Mouse (Mus musculus) brain, adult 10 weeks (tissue): Measurements from ENCODE around the gene Ndufb2. TPM values are rescaled to one million over a fixed set of nuclear protein-coding genes. Genes with fewer than 3 reads are reported as not detected.

Source experiments
- polyA plus RNA-seq: library from polyadenylated mRNA; stranded (reverse); fragments of 350-450 nt; fragmentation: Illumina TruSeq; extraction: RNeasy Lipid Tissue Mini Kit (QIAGEN cat#74804); gene quantifications from one replicate; pipeline ENCODE4 v1.2.3, GENCODE M21; 2015; ENCODE audit warnings: low read depth, low replicate concordance

Ndufb2 gene
- polyA plus RNA-seq = 410 TPM

GRCm38 (mm10) chr6:39592401-39593214, at the start of gene Ndufb2:
Gene Ndufb2, plus strand, starts transcription at chr6:39592574.

GRCm38 (mm10) chr6:39557723-39558261, 34.6 kb upstream of the Ndufb2 start, which contains the start of gene Dennd2a:
Gene Dennd2a, minus strand, starts transcription at chr6:39557867.

GRCm38 (mm10) chr6:39573791-39574554, 18.4 kb upstream of the Ndufb2 start, which contains the start of gene Adck2:
Gene Adck2, plus strand, starts transcription at chr6:39573873.

GRCm38 (mm10) chr6:39585517-39585916, 6.9 kb upstream of the Ndufb2 start, which contains the start of gene Gm42420:
Gene Gm42420, plus strand, starts transcription at chr6:39585753.

Other genes starting within 250 kb of the Ndufb2 start
- 42.1 TPM for gene Slc37a3, start 214.9 kb upstream of the Ndufb2 start, polyA plus RNA-seq
- not detected for gene Rab19, start 211.4 kb upstream of the Ndufb2 start, polyA plus RNA-seq
- 106 TPM for gene Mkrn1, start 172.1 kb upstream of the Ndufb2 start, polyA plus RNA-seq
- 11.3 TPM for gene Dennd2a, start 34.7 kb upstream of the Ndufb2 start, polyA plus RNA-seq
- gene Adck2, start 18.7 kb upstream of the Ndufb2 start, polyA plus RNA-seq = 25.3 TPM
- not detected for gene Gm42420, start 6.8 kb upstream of the Ndufb2 start, polyA plus RNA-seq
- gene Braf, start 132.9 kb downstream of the Ndufb2 start, polyA plus RNA-seq = 38.9 TPM
- 201 TPM for gene Mrps33, start 218.4 kb downstream of the Ndufb2 start, polyA plus RNA-seq